Mouse (Mus musculus) hindbrain, embryonic 15.5 days (tissue): Measurements from ENCODE around the gene Ptprr. TPM values are rescaled to one million over a fixed set of nuclear protein-coding genes. Genes with fewer than 3 reads are reported as not detected.

Experiments used
- ATAC-seq: fragments of 200-750 bp; cut with Nextera tagmentation; 2 replicates; pipeline ENCODE4 v1.8.0; 2017; ENCODE audit warnings: low read depth, moderate number of reproducible peaks, moderate TSS enrichment; ENCODE audit not compliant: low FRiP score
- H3K27ac ChIP-seq: fragments of 300-500 bp; sonication (generic); replicated peaks from 2 replicates; pipeline ENCODE4 v1.5.1; 2015; ENCODE audit warnings: mild to moderate bottlenecking, inconsistent platforms
- H3K27me3 ChIP-seq: fragments of 300-500 bp; sonication (generic); 2 replicates; pipeline ENCODE4 v1.6.1; 2015; ENCODE audit warnings: control low read depth, inconsistent platforms
- H3K36me3 ChIP-seq: fragments of 300-500 bp; sonication (generic); 2 replicates; pipeline ENCODE4 v1.6.1; 2015; ENCODE audit warnings: control low read depth, inconsistent platforms
- H3K4me1 ChIP-seq: fragments of 300-500 bp; sonication (generic); replicated peaks from 2 replicates; pipeline ENCODE4 v1.6.1; 2015; ENCODE audit warnings: control low read depth, inconsistent platforms
- H3K4me2 ChIP-seq: fragments of 300-500 bp; sonication (generic); 2 replicates; pipeline ENCODE4 v1.6.1; 2015; ENCODE audit warnings: moderate library complexity, mild to moderate bottlenecking, inconsistent platforms
- H3K4me3 ChIP-seq: fragments of 300-500 bp; sonication (generic); 2 replicates; pipeline ENCODE4 v1.5.1; 2015; ENCODE audit warnings: mild to moderate bottlenecking, inconsistent platforms
- H3K9ac ChIP-seq: fragments of 300-500 bp; sonication (generic); 2 replicates; pipeline ENCODE4 v1.6.1; 2015; ENCODE audit warnings: inconsistent platforms
- H3K9me3 ChIP-seq: fragments of 300-500 bp; sonication (generic); 2 replicates; pipeline ENCODE4 v1.6.1; 2016; ENCODE audit warnings: control low read depth, inconsistent platforms
- WGBS: fragments of 180-500 bp; shearing (Covaris S2); methylation state at CpG from one replicate; pipeline ENCODE4 v1.1.7; 2015; 5-methylcytosine and 5-hydroxymethylcytosine counted together
- polyA plus RNA-seq: library from polyadenylated mRNA; unstranded; fragments of >200 nt; fragmentation: Nextera tagmentation; extraction: Ambion mirVana; gene quantifications from 2 replicates; pipeline ENCODE4 v1.2.1, GENCODE M21; 2015

Ptprr gene
- polyA plus RNA-seq, 1 experiment from 2014 or later = 22.0 TPM

- no peak overlapping the region for H3K4me2 ChIP-seq
- no peaks in the 10 kb centered on the region for H3K27me3 ChIP-seq
- WGBS = 62% methylated on average over 5 of the region's 5 CpGs
- no peaks in the 10 kb centered on the region for H3K36me3 ChIP-seq
- H3K9me3 ChIP-seq = no peaks in the 10 kb centered on the region
- no peak overlapping the region for H3K9ac ChIP-seq
- peaks cover 12% of the 10 kb centered on the region; the same call in 1 of the 2 replicates for H3K4me1 ChIP-seq
- peak; percentile 15; the same call in 1 of the 2 replicates for ATAC-seq
- no peak overlapping the region for H3K27ac ChIP-seq
- H3K4me3 ChIP-seq = no peak overlapping the region
These were observed 60.6 kb downstream of the Ptprr start for GRCm38 (mm10) chr10:116078636-116079035.

GRCm38 (mm10) chr10:116079396-116079795 lies 61.4 kb downstream of the Ptprr start:
- H3K4me2 ChIP-seq = no peak overlapping the region
- no peaks in the 10 kb centered on the region for H3K36me3 ChIP-seq
- H3K4me1 ChIP-seq = peaks cover 12% of the 10 kb centered on the region; the same call in 1 of the 2 replicates
- H3K27ac ChIP-seq = no peak overlapping the region
- 32% methylated on average over 7 of the region's 7 CpGs for WGBS
- no peaks in the 10 kb centered on the region for H3K27me3 ChIP-seq
- no peaks in the 10 kb centered on the region for H3K9me3 ChIP-seq
- no peak overlapping the region for H3K4me3 ChIP-seq
- no peak for ATAC-seq
- H3K9ac ChIP-seq = no peak overlapping the region

- Histone ChIP-seq H3K27me3 (no peaks in the 10 kb centered on the region), H3K36me3 (no peaks in the 10 kb centered on the region), H3K9ac (no peak overlapping the region), H3K4me3 (no peak overlapping the region), H3K27ac (no peak overlapping the region), H3K4me1 (peaks cover 12% of the 10 kb centered on the region; the same call in 1 of the 2 replicates), H3K4me2 (no peak overlapping the region), H3K9me3 (no peaks in the 10 kb centered on the region)
- WGBS = 85% methylated on average over 6 of the region's 6 CpGs
- ATAC-seq = no peak
These were observed 62.8 kb downstream of the Ptprr start for GRCm38 (mm10) chr10:116080841-116081240.

GRCm38 (mm10) chr10:116083965-116084364 lies 66.0 kb downstream of the Ptprr start:
- Histone ChIP-seq H3K9ac (no peak overlapping the region), H3K27me3 (no peaks in the 10 kb centered on the region), H3K9me3 (no peaks in the 10 kb centered on the region), H3K4me1 (peaks cover 8% of the 10 kb centered on the region; the same call in 1 of the 2 replicates), H3K27ac (no peak overlapping the region), H3K4me3 (no peak overlapping the region), H3K4me2 (no peak overlapping the region), H3K36me3 (no peaks in the 10 kb centered on the region)
- ATAC-seq = no peak
- 26% methylated on average over 3 of the region's 3 CpGs for WGBS

- no peak for ATAC-seq
- no peak overlapping the region for H3K27ac ChIP-seq
- no peaks in the 10 kb centered on the region for H3K27me3 ChIP-seq
- no peak overlapping the region for H3K9ac ChIP-seq
- no peaks in the 10 kb centered on the region for H3K4me1 ChIP-seq
- H3K4me2 ChIP-seq = peak overlapping the region; percentile 3; the same call in 1 of the 2 replicates
- H3K36me3 ChIP-seq = no peaks in the 10 kb centered on the region
- 83% methylated on average over 13 of the region's 13 CpGs for WGBS
- H3K9me3 ChIP-seq = no peaks in the 10 kb centered on the region
- H3K4me3 ChIP-seq = no peak overlapping the region
These were observed 78.5 kb downstream of the Ptprr start for GRCm38 (mm10) chr10:116096466-116096865.

- H3K9me3 ChIP-seq = no peaks in the 10 kb centered on the region
- 94% methylated on average over 7 of the region's 7 CpGs for WGBS
These were observed 80.5 kb downstream of the Ptprr start for GRCm38 (mm10) chr10:116098470-116098869.

GRCm38 (mm10) chr10:116108176-116108575 lies 90.2 kb downstream of the Ptprr start:
- Histone ChIP-seq H3K9me3 (no peaks in the 10 kb centered on the region), H3K4me3 (no peak overlapping the region), H3K27me3 (no peaks in the 10 kb centered on the region), H3K36me3 (no peaks in the 10 kb centered on the region), H3K9ac (no peak overlapping the region), H3K4me2 (no peak overlapping the region), H3K27ac (no peak overlapping the region), H3K4me1 (no peaks in the 10 kb centered on the region)
- 67% methylated on average over 4 of the region's 4 CpGs for WGBS
- no peak for ATAC-seq

More at GRCm38 (mm10) chr10:116098470-116098869, 80.5 kb downstream of the Ptprr start:
- Histone ChIP-seq H3K4me3 (no peak overlapping the region), H3K27me3 (no peaks in the 10 kb centered on the region), H3K36me3 (no peaks in the 10 kb centered on the region), H3K4me1 (no peaks in the 10 kb centered on the region), H3K27ac (no peak overlapping the region), H3K9ac (no peak overlapping the region), H3K4me2 (no peak overlapping the region)
- no peak for ATAC-seq

GRCm38 (mm10) chr10:116108730-116109129 lies 90.7 kb downstream of the Ptprr start:
- Histone ChIP-seq H3K4me2 (no peak overlapping the region), H3K4me3 (no peak overlapping the region), H3K27ac (no peak overlapping the region), H3K36me3 (no peaks in the 10 kb centered on the region), H3K27me3 (no peaks in the 10 kb centered on the region), H3K9ac (no peak overlapping the region), H3K9me3 (no peaks in the 10 kb centered on the region), H3K4me1 (no peaks in the 10 kb centered on the region)
- no peak for ATAC-seq
- WGBS = 94% methylated on average over 1 of the region's 1 CpGs

GRCm38 (mm10) chr10:116112868-116113267 lies 94.9 kb downstream of the Ptprr start:
- H3K27me3 ChIP-seq = no peaks in the 10 kb centered on the region
- no peaks in the 10 kb centered on the region for H3K36me3 ChIP-seq
- ATAC-seq = no peak
- WGBS = 96% methylated on average over 11 of the region's 11 CpGs
- H3K27ac ChIP-seq = no peak overlapping the region
- H3K9me3 ChIP-seq = no peaks in the 10 kb centered on the region
- no peak overlapping the region for H3K4me2 ChIP-seq
- H3K4me1 ChIP-seq = no peaks in the 10 kb centered on the region
- H3K9ac ChIP-seq = no peak overlapping the region
- H3K4me3 ChIP-seq = no peak overlapping the region

GRCm38 (mm10) chr10:116113867-116114474 lies 96.0 kb downstream of the Ptprr start, which contains the start of gene 4933416C03Rik:
Gene 4933416C03Rik (minus strand): TSS chr10:116113917.
- WGBS = 96% methylated on average over 39 of the region's 39 CpGs
- H3K4me1 ChIP-seq = no peaks in the 10 kb centered on the region
- no peaks in the 10 kb centered on the region for H3K36me3 ChIP-seq
- H3K27ac ChIP-seq = no peak within 1 kb of the TSS
- no peaks in the 10 kb centered on the region for H3K27me3 ChIP-seq
- no peak within 1 kb of the TSS for H3K9ac ChIP-seq
- H3K4me2 ChIP-seq = no peak within 1 kb of the TSS
- H3K9me3 ChIP-seq = no peaks in the 10 kb centered on the region
- no peak within 1 kb of the TSS for H3K4me3 ChIP-seq
- ATAC-seq = no peak

- ATAC-seq = no peak
- no peak overlapping the region for H3K27ac ChIP-seq
- no peaks in the 10 kb centered on the region for H3K4me1 ChIP-seq
- H3K36me3 ChIP-seq = no peaks in the 10 kb centered on the region
- H3K9ac ChIP-seq = no peak overlapping the region
- no peak overlapping the region for H3K4me2 ChIP-seq
- WGBS = 79% methylated on average over 4 of the region's 4 CpGs
- no peaks in the 10 kb centered on the region for H3K9me3 ChIP-seq
- H3K27me3 ChIP-seq = no peaks in the 10 kb centered on the region
- H3K4me3 ChIP-seq = no peak overlapping the region
These were observed 98.1 kb downstream of the Ptprr start for GRCm38 (mm10) chr10:116115881-116116677.

GRCm38 (mm10) chr10:116117060-116117459 lies 99.0 kb downstream of the Ptprr start:
- ATAC-seq = no peak
- Histone ChIP-seq H3K4me3 (no peak overlapping the region), H3K36me3 (no peaks in the 10 kb centered on the region), H3K4me2 (no peak overlapping the region), H3K9me3 (no peaks in the 10 kb centered on the region), H3K27me3 (no peaks in the 10 kb centered on the region), H3K27ac (no peak overlapping the region), H3K9ac (no peak overlapping the region), H3K4me1 (no peaks in the 10 kb centered on the region)
- 87% methylated on average over 8 of the region's 8 CpGs for WGBS
